Mouse (Mus musculus) heart, adult 2 months (tissue): ENCODE data around the gene Hba-x.

Experiments
- CTCF ChIP-seq: fragments of 200-600 bp; IDR thresholded peaks from 2 replicates; pipeline ENCODE4 v1.8.1; 2022; ENCODE audit warnings: antibody characterized with exemption, mild to moderate bottlenecking, moderate library complexity
- EP300 ChIP-seq: fragments of 200-500 bp; IDR thresholded peaks from 2 replicates; pipeline ENCODE4 v1.6.1; 2011; ENCODE audit warnings: low read depth, low read length, control low read depth; ENCODE audit not compliant: insufficient read depth
- POLR2A ChIP-seq: fragments of 200-500 bp; IDR thresholded peaks from 2 replicates; pipeline ENCODE4 v1.6.1; 2011; ENCODE audit warnings: mild to moderate bottlenecking, low read depth, low read length, control low read depth; ENCODE audit not compliant: insufficient read depth

DNA sequence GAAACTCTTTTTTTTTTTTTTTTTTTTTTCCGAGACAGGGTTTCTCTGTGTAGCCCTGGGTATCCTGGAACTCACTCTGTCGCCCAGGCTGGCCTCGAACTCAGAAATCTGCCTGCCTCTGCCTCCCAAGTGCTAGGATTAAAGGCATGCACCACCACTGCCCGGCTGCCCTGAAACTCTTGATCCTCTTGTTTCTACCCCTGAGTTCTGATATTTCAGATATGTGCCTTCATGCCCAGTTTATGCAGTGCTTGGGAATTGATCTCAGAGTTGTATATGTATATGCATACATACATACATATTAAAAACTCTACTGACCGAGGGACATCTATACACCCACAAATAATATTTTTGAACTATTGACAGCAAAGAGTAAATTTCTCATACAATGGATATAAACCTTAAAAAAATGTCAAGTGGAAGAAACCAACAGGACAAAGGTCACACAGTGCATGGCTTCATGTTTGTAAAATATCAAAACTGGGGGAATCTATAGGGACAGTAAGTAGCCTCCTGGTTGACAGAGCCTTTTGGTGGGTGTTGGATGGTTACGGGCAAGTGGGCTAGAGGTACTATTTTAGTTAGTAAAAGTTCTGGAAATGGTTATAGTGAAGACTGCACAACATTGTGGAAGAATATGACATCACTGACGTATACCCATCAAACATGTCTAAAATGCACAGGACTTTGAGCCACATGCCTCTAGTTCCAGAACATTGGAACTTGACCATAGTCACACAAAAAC lies 9.0 kb downstream of the Hba-x start:
- TF ChIP-seq POLR2A (no peak), EP300 (no peak), CTCF (no peak)
